Mouse (Mus musculus) forebrain, embryonic 16.5 days (tissue): ENCODE measurements around the gene Tlx2. TPM values are rescaled to one million over a fixed set of nuclear protein-coding genes. Genes with fewer than 3 reads are reported as not detected.

Experiments
- ATAC-seq: fragments of 200-750 bp; cut with Nextera tagmentation; 2 replicates; pipeline ENCODE4 v1.8.0; 2017; ENCODE audit warnings: mild to moderate bottlenecking, moderate library complexity
- H3K27ac ChIP-seq: fragments of 300-500 bp; sonication (generic); 2 replicates; pipeline ENCODE4 v1.5.1; 2014; ENCODE audit warnings: low read length, control low read depth
- H3K27me3 ChIP-seq: fragments of 300-500 bp; sonication (generic); replicated peaks from 2 replicates; pipeline ENCODE4 v1.6.1; 2014; ENCODE audit warnings: low read length; ENCODE audit not compliant: control insufficient read depth, insufficient read depth
- H3K36me3 ChIP-seq: fragments of 300-500 bp; sonication (generic); 2 replicates; pipeline ENCODE4 v1.6.1; 2014; ENCODE audit not compliant: control insufficient read depth, insufficient read depth
- H3K4me1 ChIP-seq: fragments of 300-500 bp; sonication (generic); replicated peaks from 2 replicates; pipeline ENCODE4 v1.6.1; 2014; ENCODE audit warnings: low read length; ENCODE audit not compliant: control insufficient read depth, insufficient read depth
- H3K4me2 ChIP-seq: fragments of 300-500 bp; sonication (generic); 2 replicates; pipeline ENCODE4 v1.6.1; 2014; ENCODE audit warnings: mild to moderate bottlenecking, low read length, control low read depth
- H3K4me3 ChIP-seq: fragments of 300-500 bp; sonication (generic); replicated peaks from 2 replicates; pipeline ENCODE4 v1.5.1; 2014; ENCODE audit warnings: mild to moderate bottlenecking, low read length, control low read depth
- H3K9ac ChIP-seq: fragments of 300-500 bp; sonication (generic); replicated peaks from 2 replicates; pipeline ENCODE4 v1.6.1; 2014; ENCODE audit warnings: low read depth, low read length, control low read depth
- H3K9me3 ChIP-seq: fragments of 300-500 bp; sonication (generic); 2 replicates; pipeline ENCODE4 v1.6.1; 2016; ENCODE audit warnings: low read length; ENCODE audit not compliant: control insufficient read depth
- WGBS: fragments of 180-500 bp; shearing (Covaris S2); extraction: QIAGEN DNeasy Blood & Tissue Kit; methylation state at CpG from one replicate; pipeline ENCODE4 v1.1.7; 2014; 5-methylcytosine and 5-hydroxymethylcytosine counted together
- polyA plus RNA-seq: library from polyadenylated mRNA; unstranded; fragments of >200 nt; fragmentation: Nextera tagmentation; extraction: Ambion mirVana; gene quantifications from 2 replicates; pipeline ENCODE4 v1.2.1, GENCODE M21; 2015

The Tlx2 gene
- polyA plus RNA-seq, 1 experiment from 2014 or later: not detected

DNA sequence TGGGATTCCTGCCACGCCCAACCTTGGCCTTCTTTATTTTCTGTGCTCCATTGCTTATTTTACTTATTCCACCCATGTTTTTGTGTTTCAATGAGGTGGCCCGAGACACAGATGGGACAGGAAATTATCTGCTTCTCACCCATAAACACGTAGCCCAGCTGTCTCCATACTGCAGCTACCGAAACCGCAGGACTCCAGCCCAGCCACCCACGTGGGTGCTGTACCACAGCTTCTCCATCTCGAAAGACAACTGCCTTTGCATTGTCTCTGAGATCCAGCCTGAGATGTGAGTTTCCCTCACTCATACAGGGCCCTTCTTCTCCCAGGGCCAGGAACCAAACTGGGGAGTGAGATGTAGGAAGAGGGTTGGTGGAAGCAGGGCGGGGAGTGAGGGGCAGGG lies 4.1 kb downstream of the Tlx2 start:
- Histone ChIP-seq H3K4me2 (no peak overlapping the region), H3K27ac (no peak overlapping the region), H3K4me3 (no peak overlapping the region), H3K27me3 (peaks cover 79% of the 10 kb centered on the region), H3K9ac (no peak overlapping the region), H3K4me1 (peaks cover 14% of the 10 kb centered on the region), H3K36me3 (no peaks in the 10 kb centered on the region), H3K9me3 (no peaks in the 10 kb centered on the region)
- 29% methylated on average over 8 of the region's 8 CpGs for WGBS
- ATAC-seq: no peak

DNA sequence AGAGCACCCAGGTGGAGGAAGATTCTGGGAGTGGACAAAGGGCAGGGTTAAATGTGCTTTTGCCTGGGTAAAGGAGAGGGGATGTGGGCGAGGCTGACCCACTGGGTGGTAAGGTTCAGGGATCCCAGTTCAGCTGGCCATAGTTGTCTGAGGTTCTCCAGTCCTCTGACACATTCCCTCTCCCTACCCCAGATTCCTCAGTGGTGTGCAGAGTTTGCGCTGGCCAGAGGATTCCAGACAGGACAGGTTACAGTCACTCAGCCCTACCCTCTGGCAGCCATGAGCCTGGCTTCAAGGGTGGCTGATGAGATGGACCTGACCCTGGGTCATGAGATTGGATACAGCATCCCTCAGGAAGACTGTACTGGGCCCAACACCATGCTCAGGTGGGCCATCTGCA lies 11.4 kb downstream of the Tlx2 start:
- no peaks in the 10 kb centered on the region for H3K36me3 ChIP-seq
- no peak for ATAC-seq
- H3K9ac ChIP-seq: no peak overlapping the region
- peaks cover 10% of the 10 kb centered on the region for H3K4me1 ChIP-seq
- no peaks in the 10 kb centered on the region for H3K9me3 ChIP-seq
- H3K4me3 ChIP-seq: no peak overlapping the region
- H3K27me3 ChIP-seq: peaks cover 27% of the 10 kb centered on the region
- no peak overlapping the region for H3K27ac ChIP-seq
- H3K4me2 ChIP-seq: no peak overlapping the region
- WGBS: 73% methylated on average over 2 of the region's 2 CpGs

DNA sequence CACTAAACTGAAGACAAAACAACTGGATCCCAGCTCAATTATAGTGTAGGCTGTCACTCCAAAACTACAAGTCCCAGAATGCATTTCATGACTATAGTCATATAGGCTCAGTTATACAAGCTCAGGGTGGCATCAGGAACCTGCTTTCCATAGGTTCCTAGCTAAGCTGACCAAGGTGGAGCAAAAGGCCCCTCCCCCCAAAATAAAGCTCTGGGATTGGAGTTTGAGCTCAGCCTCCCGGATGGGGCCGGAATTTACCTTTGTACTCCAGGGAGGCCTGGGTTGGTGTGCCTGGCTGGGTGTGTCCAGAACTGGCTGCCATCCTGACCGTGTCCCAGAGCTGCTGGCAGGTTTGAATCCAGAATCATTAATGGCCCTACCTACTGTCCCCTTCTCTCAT lies 12.3 kb downstream of the Tlx2 start, which contains the start of gene Dqx1:
Dqx1 (plus strand) TSS at position 55 of the 400 bp plus-strand sequence.
- Histone ChIP-seq H3K9ac (no peak within 1 kb of the TSS), H3K4me2 (no peak within 1 kb of the TSS), H3K9me3 (no peaks in the 10 kb centered on the region), H3K4me3 (no peak within 1 kb of the TSS), H3K27ac (no peak within 1 kb of the TSS), H3K4me1 (peaks cover 19% of the 10 kb centered on the region), H3K27me3 (peaks cover 18% of the 10 kb centered on the region), H3K36me3 (no peaks in the 10 kb centered on the region)
- 58% methylated on average over 3 of the region's 3 CpGs for WGBS
- ATAC-seq: no peak

DNA sequence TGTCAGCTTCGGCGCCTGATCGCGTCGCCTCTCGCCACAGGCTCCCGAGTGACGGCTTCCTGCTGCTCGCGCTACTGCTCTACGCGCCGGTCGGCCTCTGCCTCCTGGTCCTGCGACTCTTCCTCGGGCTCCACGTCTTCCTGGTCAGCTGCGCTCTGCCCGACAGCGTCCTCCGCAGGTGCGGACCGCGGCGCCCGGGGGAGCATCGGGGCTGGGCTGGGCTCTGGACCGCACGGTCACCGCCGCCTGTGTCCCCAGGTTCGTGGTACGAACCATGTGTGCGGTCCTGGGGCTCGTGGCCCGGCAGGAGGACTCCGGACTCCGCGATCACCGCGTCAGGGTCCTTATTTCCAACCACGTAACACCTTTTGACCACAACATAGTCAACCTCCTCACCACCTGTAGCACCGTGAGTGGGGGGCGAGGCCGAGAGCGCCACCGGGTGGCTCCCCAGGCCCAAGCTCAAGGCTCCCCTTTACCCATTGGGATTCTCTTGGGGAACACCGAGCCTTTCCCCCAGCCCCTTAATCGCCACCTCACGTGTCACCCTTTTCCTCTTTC lies 15.1 kb downstream of the Tlx2 start, which contains the start of gene Htra2:
Htra2 (minus strand) TSS at position 403 of the 561 bp plus-strand sequence.
- peak within 1 kb of the TSS; percentile 91 for H3K4me2 ChIP-seq
- H3K4me3 ChIP-seq: peak within 1 kb of the TSS; percentile 98
- ATAC-seq: peak; percentile 26
- under 1% methylated on average over 50 of the region's 50 CpGs for WGBS
- 0 out of 2 replicates have a peak, but pooled peaks cover under 1% of the 10 kb centered on the region for H3K27me3 ChIP-seq
- peak within 1 kb of the TSS; percentile 88 for H3K27ac ChIP-seq
- H3K9ac ChIP-seq: peak within 1 kb of the TSS; percentile 94
- peaks cover 6% of the 10 kb centered on the region; the same call in 1 of the 2 replicates for H3K36me3 ChIP-seq
- H3K4me1 ChIP-seq: peaks cover 24% of the 10 kb centered on the region
- no peaks in the 10 kb centered on the region for H3K9me3 ChIP-seq

DNA sequence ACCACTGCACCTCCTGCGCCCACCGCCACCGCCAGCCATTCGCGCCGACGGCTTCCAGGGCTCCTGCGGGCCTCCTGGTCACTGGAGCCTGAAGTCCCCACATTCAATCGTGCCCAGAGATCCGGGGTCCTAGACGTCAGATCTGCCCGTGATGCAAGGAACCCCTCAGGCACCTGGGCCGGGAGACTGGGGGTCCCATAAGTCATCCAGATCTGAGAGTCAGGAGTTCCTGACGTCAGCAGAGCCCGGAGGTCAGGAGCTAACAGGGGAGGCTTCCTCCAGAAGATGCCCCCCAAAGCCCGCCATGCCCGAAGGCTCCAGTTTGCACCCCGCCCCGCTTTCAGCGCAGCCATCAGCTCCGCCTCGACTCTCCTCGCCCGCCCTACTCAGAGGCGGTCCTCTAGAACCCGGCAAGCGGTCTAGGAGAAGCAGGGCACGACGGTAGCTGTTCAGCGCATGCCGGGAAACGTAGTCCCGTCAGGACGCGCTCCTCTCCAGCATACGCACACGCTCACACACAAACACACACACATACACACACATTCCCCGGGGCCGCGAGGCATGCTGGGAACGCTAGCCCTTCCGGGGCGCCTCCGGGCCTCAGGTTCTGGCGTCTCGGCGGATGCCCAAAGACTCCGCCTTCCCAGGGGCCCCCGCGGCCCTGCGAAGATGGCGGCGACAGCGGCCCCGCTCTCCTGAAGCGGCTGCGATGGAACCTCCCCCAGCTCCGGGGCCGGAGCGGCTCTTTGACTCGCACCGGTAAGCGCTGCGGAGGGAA lies 15.8 kb downstream of the Tlx2 start, which contains the start of gene Aup1:
Aup1 (plus strand) TSS at position 448 of the 778 bp plus-strand sequence.
- H3K4me3 ChIP-seq: peak within 1 kb of the TSS; percentile 98
- no peaks in the 10 kb centered on the region for H3K9me3 ChIP-seq
- peaks cover 24% of the 10 kb centered on the region for H3K4me1 ChIP-seq
- ATAC-seq: peak; percentile 99
- no peaks in the 10 kb centered on the region for H3K27me3 ChIP-seq
- H3K9ac ChIP-seq: peak within 1 kb of the TSS; percentile 94
- H3K4me2 ChIP-seq: peak within 1 kb of the TSS; percentile 91
- H3K27ac ChIP-seq: peak within 1 kb of the TSS; percentile 88
- peaks cover 6% of the 10 kb centered on the region; the same call in 1 of the 2 replicates for H3K36me3 ChIP-seq
- WGBS: under 1% methylated on average over 59 of the region's 64 CpGs

DNA sequence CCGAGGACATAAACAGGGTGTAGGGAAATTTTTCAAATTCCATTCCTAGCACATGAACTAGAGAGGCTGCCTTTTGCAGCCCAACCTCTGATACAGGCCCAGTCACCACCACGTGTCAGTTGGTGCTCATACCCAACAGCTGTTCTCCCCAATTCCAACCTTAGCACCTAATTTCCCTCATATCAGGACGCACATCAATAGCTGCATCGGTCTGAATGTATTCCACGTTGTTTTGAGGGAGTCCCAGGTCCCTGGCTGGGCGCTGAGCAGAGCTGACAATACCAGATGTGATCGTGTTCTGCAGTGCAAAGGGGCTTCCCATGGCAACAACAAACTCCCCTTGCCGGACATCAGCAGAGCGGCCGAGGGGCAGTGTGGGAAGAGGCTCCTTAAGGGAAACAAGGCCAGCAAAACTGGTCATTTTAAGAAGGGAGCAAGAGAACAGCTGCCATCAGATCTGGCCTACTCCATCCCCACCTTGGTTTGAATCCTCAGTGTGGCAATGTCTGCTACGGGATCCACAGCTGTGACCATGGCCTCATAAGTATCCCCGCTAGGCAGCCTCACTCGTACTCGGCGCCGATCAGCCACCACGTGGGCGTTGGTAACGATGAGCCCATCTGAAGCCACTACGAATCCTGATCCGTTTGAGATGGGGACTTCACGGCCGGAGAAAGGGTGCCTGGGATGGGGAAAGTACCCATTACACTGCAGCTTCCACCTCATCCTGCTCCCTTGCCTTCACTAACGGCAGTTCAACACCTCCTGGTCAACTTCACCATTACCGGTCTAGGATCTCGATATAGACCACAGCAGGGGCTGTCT lies 16.7 kb downstream of the Tlx2 start:
- peaks cover 6% of the 10 kb centered on the region; the same call in 1 of the 2 replicates for H3K36me3 ChIP-seq
- 3% methylated on average over 26 of the region's 26 CpGs for WGBS
- no peak for ATAC-seq
- no peaks in the 10 kb centered on the region for H3K9me3 ChIP-seq
- H3K27ac ChIP-seq: peak overlapping the region; percentile 88
- peak overlapping the region; percentile 91 for H3K4me2 ChIP-seq
- H3K27me3 ChIP-seq: no peaks in the 10 kb centered on the region
- peaks cover 24% of the 10 kb centered on the region for H3K4me1 ChIP-seq
- peak overlapping the region; percentile 94 for H3K9ac ChIP-seq
- H3K4me3 ChIP-seq: peak overlapping the region; percentile 98

DNA sequence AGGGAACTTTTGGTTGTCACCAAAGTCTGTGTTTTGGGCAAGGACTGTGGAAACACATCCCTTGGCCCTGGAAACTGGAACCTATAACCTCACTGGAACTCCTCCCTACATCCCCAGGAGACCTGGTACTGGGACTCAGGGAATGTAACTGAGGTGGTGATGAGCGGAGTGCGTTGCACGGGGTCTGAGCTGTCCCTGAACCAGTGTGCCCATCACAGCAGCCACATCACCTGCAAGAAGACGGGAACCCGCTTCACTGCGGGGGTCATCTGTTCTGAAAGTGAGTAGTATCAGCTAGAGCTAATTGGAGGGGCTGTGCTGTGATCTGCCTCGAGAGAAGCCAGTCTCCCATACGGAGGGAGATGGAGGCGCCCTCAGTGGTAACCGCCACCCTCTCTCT lies 20.7 kb downstream of the Tlx2 start:
- Histone ChIP-seq H3K27me3 (no peaks in the 10 kb centered on the region), H3K36me3 (peaks cover 6% of the 10 kb centered on the region; the same call in 1 of the 2 replicates), H3K9me3 (no peaks in the 10 kb centered on the region), H3K27ac (no peak overlapping the region), H3K4me3 (no peak overlapping the region), H3K9ac (no peak overlapping the region), H3K4me2 (no peak overlapping the region), H3K4me1 (peaks cover 13% of the 10 kb centered on the region)
- ATAC-seq: no peak
- WGBS: 75% methylated on average over 10 of the region's 10 CpGs

DNA sequence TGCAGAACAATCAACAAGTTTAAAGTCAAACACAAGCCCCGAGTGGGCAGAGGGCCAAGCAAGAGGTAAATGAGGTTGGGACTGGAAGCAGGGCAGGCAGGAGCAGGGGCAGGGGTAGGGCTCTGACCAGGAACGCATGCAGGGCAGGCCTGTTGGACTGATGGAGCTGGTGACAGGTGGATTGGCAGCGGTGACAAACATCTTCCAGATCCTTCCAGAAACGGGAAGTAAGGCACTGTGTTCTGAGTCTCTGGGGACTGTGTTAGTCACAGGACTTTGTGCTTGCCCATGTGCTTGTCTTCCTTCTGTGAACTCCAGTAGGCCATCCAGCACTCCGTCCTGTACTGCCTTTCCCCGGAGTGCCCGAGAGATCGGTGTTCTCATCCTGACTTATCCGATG lies 25.4 kb downstream of the Tlx2 start:
- H3K27ac ChIP-seq: no peak overlapping the region
- no peaks in the 10 kb centered on the region for H3K36me3 ChIP-seq
- 78% methylated on average over 9 of the region's 9 CpGs for WGBS
- H3K9me3 ChIP-seq: no peaks in the 10 kb centered on the region
- no peak for ATAC-seq
- H3K4me2 ChIP-seq: no peak overlapping the region
- no peaks in the 10 kb centered on the region for H3K4me1 ChIP-seq
- H3K9ac ChIP-seq: no peak overlapping the region
- no peaks in the 10 kb centered on the region for H3K27me3 ChIP-seq
- H3K4me3 ChIP-seq: no peak overlapping the region

DNA sequence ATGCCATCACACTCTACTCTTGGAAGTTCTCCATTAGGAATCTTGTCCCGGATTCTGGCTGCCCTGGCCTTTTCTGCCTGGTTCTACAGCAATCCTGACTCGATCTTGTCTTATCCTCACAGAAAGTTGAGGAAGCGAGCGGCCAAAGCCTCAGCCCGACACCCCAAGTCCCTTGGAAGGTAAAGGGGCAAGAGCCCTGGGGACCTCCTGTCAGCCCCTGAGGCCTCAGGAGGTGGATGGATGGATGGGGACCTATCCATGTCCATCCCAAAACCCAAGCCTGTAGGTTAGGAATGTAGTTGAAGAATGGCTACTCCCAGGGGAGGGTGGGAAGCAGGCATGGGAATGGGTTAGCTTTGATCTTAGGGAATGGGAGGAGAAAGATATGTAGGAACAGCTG lies 26.1 kb downstream of the Tlx2 start:
- Histone ChIP-seq H3K36me3 (no peaks in the 10 kb centered on the region), H3K4me2 (no peak overlapping the region), H3K9ac (no peak overlapping the region), H3K27me3 (no peaks in the 10 kb centered on the region), H3K9me3 (no peaks in the 10 kb centered on the region), H3K4me3 (no peak overlapping the region), H3K4me1 (no peaks in the 10 kb centered on the region), H3K27ac (no peak overlapping the region)
- no peak for ATAC-seq
- 90% methylated on average over 5 of the region's 5 CpGs for WGBS
